Mouse (Mus musculus) B cell, adult 67 days (primary cell): ENCODE results near the gene Rcor2. TPM values are rescaled to one million over a fixed set of nuclear protein-coding genes. Genes with fewer than 3 reads are reported as not detected.

Experiments
- total RNA-seq, 2 experiments: library from RNA; stranded (reverse); gene quantifications; 4 replicates each; pipeline ENCODE4 v1.2.4; 2023

Rcor2 gene
- 1 to 10 TPM; 2.3 to 2.8 TPM for total RNA-seq

DNA sequence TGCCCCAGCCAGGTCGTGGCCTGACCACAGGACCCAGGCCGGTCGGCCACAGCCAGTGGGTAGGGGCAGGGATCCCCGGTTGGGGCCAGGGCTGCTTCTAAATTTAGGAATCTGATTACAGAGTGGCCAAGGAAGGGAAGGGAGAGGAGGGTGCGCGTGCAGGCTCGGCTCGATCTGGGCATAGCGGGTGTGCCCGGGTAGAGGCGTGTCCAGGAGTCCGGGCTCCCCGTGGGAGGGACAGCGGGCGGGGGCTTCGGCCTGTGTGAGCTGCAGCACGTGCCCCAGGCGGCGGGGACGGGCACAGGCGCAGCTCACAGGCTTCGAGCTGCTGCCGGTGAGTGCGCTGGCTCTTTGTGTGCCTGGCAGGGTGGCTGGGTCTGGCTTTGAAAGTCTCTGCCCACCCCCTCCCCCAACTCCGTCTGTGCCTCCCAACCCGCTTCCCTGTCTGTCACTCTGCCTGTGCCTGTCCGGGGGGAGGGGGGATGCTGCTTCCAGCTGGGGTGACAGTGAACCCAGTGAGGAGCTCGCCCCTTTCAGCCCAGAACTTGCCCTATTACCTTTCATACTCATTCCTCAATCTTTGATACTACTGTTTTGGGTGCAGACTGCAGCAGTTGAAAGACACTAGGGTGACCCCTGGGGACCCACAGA is at the start of gene Rcor2:
Gene Rcor2, plus strand, starts transcription at position 235 of the 651 bp plus-strand sequence.

GRCm38 (mm10) chr19:7240782-7241690 is 26.1 kb upstream of the Rcor2 start, which contains the start of gene Naa40:
TSS of gene Naa40 (minus strand) at chr19:7241183.

Other genes starting within 250 kb of the Rcor2 start
- gene Fermt3, start 247.9 kb upstream of the Rcor2 start, total RNA-seq, result 100 to 1,000 TPM; 174 to 183 TPM
- gene Stip1, start 227.4 kb upstream of the Rcor2 start, total RNA-seq, result 100 to 1,000 TPM in 1 of 2 experiments, 10 to 100 TPM in 1; 85.8 to 161 TPM
- 1 to 10 TPM; 6.9 to 7.1 TPM for gene Macrod1, start 210.5 kb upstream of the Rcor2 start, total RNA-seq
- under 1 TPM in 1 of 2 experiments, not detected in 1; 0.09 TPM for gene Flrt1, start 161.6 kb upstream of the Rcor2 start, total RNA-seq
- gene Otub1, start 61.0 kb upstream of the Rcor2 start, total RNA-seq, result 100 to 1,000 TPM; 129 to 137 TPM
- gene Cox8a, start 49.7 kb upstream of the Rcor2 start, total RNA-seq, result 100 to 1,000 TPM; 301 to 322 TPM
- gene Naa40, start 26.1 kb upstream of the Rcor2 start, total RNA-seq, result 10 to 100 TPM; 53.8 to 54.6 TPM
- gene Mark2, start 74.5 kb downstream of the Rcor2 start, total RNA-seq, result 100 to 1,000 TPM; 200 to 241 TPM
- 10 to 100 TPM; 23.6 to 32.4 TPM for gene Spindoc, start 115.7 kb downstream of the Rcor2 start, total RNA-seq
- 1 to 10 TPM; 7.4 to 9.5 TPM for gene 2700081O15Rik, start 150.3 kb downstream of the Rcor2 start, total RNA-seq
- 10 to 100 TPM; 57.4 to 63.0 TPM for gene Rtn3, start 216.0 kb downstream of the Rcor2 start, total RNA-seq
- 10 to 100 TPM; 55.9 to 56.4 TPM for gene Atl3, start 226.7 kb downstream of the Rcor2 start, total RNA-seq